Mouse (Mus musculus): ENCODE measurements around the gene Bpgm. TPM values are rescaled to one million over a fixed set of nuclear protein-coding genes. Genes with fewer than 3 reads are reported as not detected.

Gene Bpgm
- polyA plus RNA-seq, 1 experiment from 2014 or later = 65.7 TPM

GRCm38 (mm10) chr6:34515098-34515782, 39.2 kb downstream of the Bpgm start:
- Histone ChIP-seq H3K4me3 (no peak overlapping the region), H3K27me3 (no peaks in the 10 kb centered on the region), H3K36me3 (no peaks in the 10 kb centered on the region), H3K9me3 (no peaks in the 10 kb centered on the region), H3K4me2 (peak overlapping the region; percentile 19; the same call in 1 of the 2 replicates), H3K27ac (no peak overlapping the region), H3K9ac (no peak overlapping the region), H3K4me1 (peaks cover 10% of the 10 kb centered on the region)
- no peak for ATAC-seq (ENCODE audit: borderline replicate concordance, extremely low read depth, low FRiP score, low TSS enrichment)
- 48% methylated on average over 10 of the region's 10 CpGs for WGBS

DNA sequence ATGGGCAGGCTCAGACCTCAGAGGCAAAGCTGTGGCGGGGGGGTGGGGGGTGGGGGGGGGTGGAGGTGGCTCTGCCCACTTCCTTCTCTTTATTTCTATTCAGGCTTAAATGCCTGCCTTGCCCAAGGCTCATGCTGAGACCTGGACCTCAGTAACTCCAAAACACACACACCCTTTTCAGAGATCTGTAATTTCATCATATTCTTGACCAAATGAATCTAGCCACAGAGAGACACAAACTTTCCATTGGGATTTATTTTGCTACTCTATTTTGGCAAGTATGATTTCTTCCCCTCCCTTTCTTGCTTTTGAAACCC, 39.7 kb downstream of the Bpgm start:
- Histone ChIP-seq H3K9me3 (no peaks in the 10 kb centered on the region), H3K9ac (no peak overlapping the region), H3K4me1 (peaks cover 10% of the 10 kb centered on the region), H3K4me3 (no peak overlapping the region), H3K4me2 (no peak overlapping the region), H3K36me3 (no peaks in the 10 kb centered on the region), H3K27ac (no peak overlapping the region), H3K27me3 (no peaks in the 10 kb centered on the region)
- WGBS = 36% methylated on average over 1 of the region's 1 CpGs
- no peak for ATAC-seq (ENCODE audit: borderline replicate concordance, extremely low read depth, low FRiP score, low TSS enrichment)

- 76% methylated on average over 5 of the region's 5 CpGs for WGBS
- no peak overlapping the region for H3K9ac ChIP-seq
- peaks cover 10% of the 10 kb centered on the region for H3K4me1 ChIP-seq
- no peak for ATAC-seq (ENCODE audit: borderline replicate concordance, extremely low read depth, low FRiP score, low TSS enrichment)
- no peaks in the 10 kb centered on the region for H3K27me3 ChIP-seq
- no peak overlapping the region for H3K4me3 ChIP-seq
- H3K27ac ChIP-seq = no peak overlapping the region
- H3K9me3 ChIP-seq = no peaks in the 10 kb centered on the region
- no peak overlapping the region for H3K4me2 ChIP-seq
- no peaks in the 10 kb centered on the region for H3K36me3 ChIP-seq
These were observed 41.7 kb downstream of the Bpgm start for GRCm38 (mm10) chr6:34517750-34518149.

- 63% methylated on average over 1 of the region's 1 CpGs for WGBS
- no peak for ATAC-seq (ENCODE audit: borderline replicate concordance, extremely low read depth, low FRiP score, low TSS enrichment)
- no peak overlapping the region for H3K9ac ChIP-seq
- H3K36me3 ChIP-seq = no peaks in the 10 kb centered on the region
- no peak overlapping the region for H3K27ac ChIP-seq
- no peak overlapping the region for H3K4me2 ChIP-seq
- H3K4me3 ChIP-seq = no peak overlapping the region
- peaks cover 10% of the 10 kb centered on the region for H3K4me1 ChIP-seq
- no peaks in the 10 kb centered on the region for H3K27me3 ChIP-seq
- H3K9me3 ChIP-seq = no peaks in the 10 kb centered on the region
These were observed 43.1 kb downstream of the Bpgm start for GRCm38 (mm10) chr6:34519087-34519486.

DNA sequence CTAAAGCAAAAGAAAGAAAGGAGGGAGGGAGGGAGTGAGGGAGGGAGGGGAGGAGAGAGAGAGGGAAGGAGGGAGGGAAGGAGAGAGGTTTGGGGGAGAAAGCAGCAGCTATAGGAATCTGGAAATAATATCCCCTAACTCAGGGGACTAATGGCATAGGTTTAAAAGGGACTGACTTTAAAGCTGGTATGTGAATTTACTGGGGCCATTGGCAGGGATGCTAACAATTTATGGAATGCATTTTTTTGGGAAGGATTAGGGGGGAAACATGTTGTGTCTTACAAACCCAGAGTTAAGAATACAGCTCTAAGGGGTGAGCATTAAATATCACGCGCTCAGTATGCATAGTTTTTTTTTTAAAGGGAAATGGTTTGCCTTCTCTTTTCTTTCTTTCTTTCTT, 44.5 kb downstream of the Bpgm start:
- Histone ChIP-seq H3K36me3 (no peaks in the 10 kb centered on the region), H3K9ac (no peak overlapping the region), H3K4me3 (no peak overlapping the region), H3K4me1 (peaks cover 2% of the 10 kb centered on the region; the same call in 1 of the 2 replicates), H3K27ac (no peak overlapping the region), H3K9me3 (no peaks in the 10 kb centered on the region), H3K4me2 (no peak overlapping the region), H3K27me3 (no peaks in the 10 kb centered on the region)
- WGBS = 73% methylated on average over 2 of the region's 2 CpGs
- ATAC-seq (ENCODE audit: borderline replicate concordance, extremely low read depth, low FRiP score, low TSS enrichment) = no peak

DNA sequence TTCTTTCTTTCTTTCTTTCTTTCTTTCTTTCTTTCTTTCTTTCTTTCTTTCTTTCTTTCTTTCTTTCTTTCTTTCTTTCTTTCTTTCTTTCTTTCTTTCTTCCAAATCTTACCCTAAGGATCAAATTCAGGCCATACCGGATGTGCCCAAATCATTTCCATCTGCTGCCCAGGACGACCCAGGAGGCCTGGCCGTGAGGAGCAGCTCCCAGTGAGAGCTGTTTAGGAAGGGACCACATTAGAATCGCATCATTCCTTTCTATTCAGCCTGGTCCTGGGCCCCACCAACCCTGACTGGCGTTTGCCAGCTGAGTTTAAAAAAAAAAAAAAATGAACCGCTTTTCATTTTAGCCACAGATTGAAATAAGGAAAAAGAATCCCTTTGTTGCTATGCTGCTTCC, 44.9 kb downstream of the Bpgm start:
- no peak overlapping the region for H3K9ac ChIP-seq
- H3K4me1 ChIP-seq = no peaks in the 10 kb centered on the region
- H3K36me3 ChIP-seq = no peaks in the 10 kb centered on the region
- H3K4me2 ChIP-seq = no peak overlapping the region
- H3K27me3 ChIP-seq = no peaks in the 10 kb centered on the region
- 43% methylated on average over 6 of the region's 6 CpGs for WGBS
- ATAC-seq (ENCODE audit: borderline replicate concordance, extremely low read depth, low FRiP score, low TSS enrichment) = no peak
- H3K9me3 ChIP-seq = no peaks in the 10 kb centered on the region
- H3K4me3 ChIP-seq = no peak overlapping the region
- H3K27ac ChIP-seq = no peak overlapping the region

DNA sequence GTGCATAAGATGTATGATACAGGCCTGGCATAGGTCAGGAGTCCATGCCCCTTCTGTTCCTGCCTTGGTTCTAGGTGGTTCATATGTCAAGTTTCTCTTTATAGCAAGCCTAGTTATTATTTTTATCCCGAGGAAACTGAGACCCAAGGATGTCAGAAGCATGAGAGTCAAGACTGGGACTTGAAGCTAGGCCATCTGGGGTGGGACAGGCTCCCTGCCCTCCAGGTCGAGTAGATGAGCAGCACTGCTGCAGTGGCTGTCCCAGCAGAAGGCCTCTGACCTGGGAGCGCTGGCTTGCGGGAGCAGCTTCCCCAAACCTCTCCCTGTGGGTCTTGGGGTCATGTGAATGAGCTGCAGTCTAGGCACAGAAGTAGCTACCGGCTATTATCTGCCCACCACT, 47.5 kb downstream of the Bpgm start:
- WGBS = 67% methylated on average over 5 of the region's 5 CpGs
- no peaks in the 10 kb centered on the region for H3K36me3 ChIP-seq
- 0 out of 2 replicates have a peak, but pooled peaks cover 5% of the 10 kb centered on the region for H3K4me1 ChIP-seq
- H3K9ac ChIP-seq = no peak overlapping the region
- H3K27ac ChIP-seq = no peak overlapping the region
- ATAC-seq (ENCODE audit: borderline replicate concordance, extremely low read depth, low FRiP score, low TSS enrichment) = no peak
- H3K4me3 ChIP-seq = no peak overlapping the region
- no peaks in the 10 kb centered on the region for H3K9me3 ChIP-seq
- no peaks in the 10 kb centered on the region for H3K27me3 ChIP-seq
- H3K4me2 ChIP-seq = no peak overlapping the region

GRCm38 (mm10) chr6:34525499-34525924, 49.5 kb downstream of the Bpgm start:
- Histone ChIP-seq H3K4me1 (0 out of 2 replicates have a peak, but pooled peaks cover 5% of the 10 kb centered on the region), H3K36me3 (no peaks in the 10 kb centered on the region), H3K9me3 (no peaks in the 10 kb centered on the region), H3K27ac (no peak overlapping the region), H3K27me3 (no peaks in the 10 kb centered on the region), H3K4me3 (no peak overlapping the region), H3K4me2 (no peak overlapping the region), H3K9ac (no peak overlapping the region)
- no peak for ATAC-seq (ENCODE audit: borderline replicate concordance, extremely low read depth, low FRiP score, low TSS enrichment)
- 93% methylated on average over 1 of the region's 1 CpGs for WGBS

DNA sequence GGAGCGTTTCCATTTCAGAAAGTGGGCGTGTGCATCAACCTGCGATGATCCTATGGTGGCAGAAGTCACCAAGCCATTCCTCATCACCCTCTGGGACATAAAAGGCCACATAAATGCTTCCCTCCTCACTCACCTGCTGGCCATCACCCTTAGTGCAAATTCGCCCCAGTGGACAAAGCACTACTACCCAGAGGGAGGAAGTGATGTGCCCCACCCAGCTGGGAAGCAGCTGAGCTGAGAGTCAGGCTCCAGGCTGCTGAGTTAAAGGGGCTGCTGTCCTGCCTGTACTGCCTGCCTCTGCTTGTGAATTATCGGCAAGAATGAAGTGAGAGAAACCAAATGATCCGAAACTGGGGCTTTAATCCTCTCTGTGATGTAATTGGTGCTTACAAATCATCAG, 49.9 kb downstream of the Bpgm start:
- H3K9me3 ChIP-seq = no peaks in the 10 kb centered on the region
- H3K4me2 ChIP-seq = no peak overlapping the region
- H3K9ac ChIP-seq = no peak overlapping the region
- no peaks in the 10 kb centered on the region for H3K36me3 ChIP-seq
- 0 out of 2 replicates have a peak, but pooled peaks cover 5% of the 10 kb centered on the region for H3K4me1 ChIP-seq
- no peak overlapping the region for H3K27ac ChIP-seq
- no peak overlapping the region for H3K4me3 ChIP-seq
- WGBS = 72% methylated on average over 6 of the region's 6 CpGs
- H3K27me3 ChIP-seq = no peaks in the 10 kb centered on the region
- peak; percentile 13; the same call in 1 of the 2 replicates for ATAC-seq (ENCODE audit: borderline replicate concordance, extremely low read depth, low FRiP score, low TSS enrichment)

- no peak for ATAC-seq (ENCODE audit: borderline replicate concordance, extremely low read depth, low FRiP score, low TSS enrichment)
- Histone ChIP-seq H3K36me3 (no peaks in the 10 kb centered on the region), H3K4me2 (no peak overlapping the region), H3K9ac (no peak overlapping the region), H3K27me3 (no peaks in the 10 kb centered on the region), H3K27ac (no peak overlapping the region), H3K9me3 (no peaks in the 10 kb centered on the region), H3K4me3 (no peak overlapping the region), H3K4me1 (0 out of 2 replicates have a peak, but pooled peaks cover 5% of the 10 kb centered on the region)
- 72% methylated on average over 3 of the region's 3 CpGs for WGBS
These were observed 50.4 kb downstream of the Bpgm start for GRCm38 (mm10) chr6:34526389-34526788.

DNA sequence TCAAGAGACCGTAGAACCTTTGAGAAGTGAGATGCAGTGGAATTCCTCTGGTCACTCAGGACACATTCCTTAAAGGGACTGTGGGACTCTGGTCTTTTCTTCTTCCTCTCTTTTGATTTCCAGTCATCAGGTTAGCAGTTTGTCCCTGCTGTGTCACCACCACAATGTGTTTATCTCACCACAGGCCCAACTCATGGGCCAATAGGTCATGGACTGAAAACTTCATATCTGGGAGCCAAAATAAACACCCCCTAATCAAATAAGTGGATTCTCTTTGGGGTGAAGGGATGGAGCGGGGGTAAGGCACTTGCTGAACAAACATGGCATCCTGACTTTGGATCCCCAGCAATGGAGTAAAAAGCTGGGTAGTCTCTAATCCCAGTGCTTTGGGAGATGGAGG, 52.1 kb downstream of the Bpgm start:
- Histone ChIP-seq H3K9ac (no peak overlapping the region), H3K4me2 (no peak overlapping the region), H3K4me3 (no peak overlapping the region), H3K27me3 (no peaks in the 10 kb centered on the region), H3K27ac (no peak overlapping the region), H3K4me1 (0 out of 2 replicates have a peak, but pooled peaks cover 5% of the 10 kb centered on the region), H3K36me3 (no peaks in the 10 kb centered on the region), H3K9me3 (no peaks in the 10 kb centered on the region)
- 79% methylated on average over 2 of the region's 2 CpGs for WGBS
- ATAC-seq (ENCODE audit: borderline replicate concordance, extremely low read depth, low FRiP score, low TSS enrichment) = no peak

DNA sequence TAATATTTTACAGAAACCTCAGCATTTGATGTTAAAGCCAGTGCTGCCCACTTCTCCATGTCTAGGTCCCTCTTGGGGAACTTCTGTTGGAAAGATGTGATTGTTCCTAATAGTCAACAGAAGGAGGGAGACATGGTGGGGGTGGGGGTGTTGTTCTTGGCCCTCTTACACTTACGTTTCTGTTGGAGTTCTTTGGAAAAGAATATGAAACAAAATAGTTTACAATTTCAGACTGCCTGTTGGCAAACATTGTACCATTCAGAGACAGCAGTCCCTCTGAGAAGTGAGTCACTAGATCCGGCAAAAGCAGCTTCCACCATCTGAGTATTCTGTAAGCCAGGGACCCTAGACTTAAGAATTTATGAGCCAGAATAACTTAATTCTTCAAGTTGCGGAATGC, 54.0 kb downstream of the Bpgm start:
- H3K27me3 ChIP-seq = no peaks in the 10 kb centered on the region
- H3K27ac ChIP-seq = no peak overlapping the region
- H3K4me3 ChIP-seq = no peak overlapping the region
- H3K4me2 ChIP-seq = no peak overlapping the region
- no peaks in the 10 kb centered on the region for H3K36me3 ChIP-seq
- H3K9me3 ChIP-seq = no peaks in the 10 kb centered on the region
- ATAC-seq (ENCODE audit: borderline replicate concordance, extremely low read depth, low FRiP score, low TSS enrichment) = no peak
- 0 out of 2 replicates have a peak, but pooled peaks cover 5% of the 10 kb centered on the region for H3K4me1 ChIP-seq
- 55% methylated on average over 3 of the region's 3 CpGs for WGBS
- no peak overlapping the region for H3K9ac ChIP-seq

DNA sequence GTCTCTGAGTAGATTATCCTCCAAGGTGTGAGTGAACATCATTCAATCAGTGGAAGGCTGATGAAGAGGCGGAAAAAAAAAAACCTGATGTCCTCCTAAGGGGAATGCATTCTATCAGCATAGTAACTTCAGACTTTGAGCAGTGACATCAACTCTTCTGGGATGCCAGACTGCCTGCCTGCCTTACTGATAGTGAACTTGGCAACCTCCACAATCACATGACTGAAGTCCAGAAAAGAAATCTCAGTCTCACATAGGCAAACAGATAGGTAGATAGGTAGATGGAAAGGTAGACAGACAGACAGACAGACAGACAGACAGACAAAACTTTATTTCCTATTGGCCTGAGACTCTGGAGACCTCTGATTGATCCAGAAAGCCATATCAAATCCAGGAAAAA, 57.0 kb downstream of the Bpgm start:
- H3K27ac ChIP-seq = no peak overlapping the region
- WGBS = 85% methylated on average over 1 of the region's 1 CpGs
- no peak overlapping the region for H3K9ac ChIP-seq
- H3K4me1 ChIP-seq = no peaks in the 10 kb centered on the region
- no peaks in the 10 kb centered on the region for H3K27me3 ChIP-seq
- no peaks in the 10 kb centered on the region for H3K36me3 ChIP-seq
- no peaks in the 10 kb centered on the region for H3K9me3 ChIP-seq
- H3K4me2 ChIP-seq = no peak overlapping the region
- ATAC-seq (ENCODE audit: borderline replicate concordance, extremely low read depth, low FRiP score, low TSS enrichment) = no peak
- no peak overlapping the region for H3K4me3 ChIP-seq

Measured in lung, embryonic 15.5 days (tissue).